Mouse (Mus musculus) frontal cortex, adult 2 months (tissue): Measurements from ENCODE around the gene Cfap74. TPM values are rescaled to one million over a fixed set of nuclear protein-coding genes. Genes with fewer than 3 reads are reported as not detected.
"Not testable (repeated sequence)": the region's sequence is repeated elsewhere in the genome, so short reads cannot be mapped to it uniquely, and the experiment has no call there.

Source experiments
- DNase-seq, 2 experiments: peaks; one replicate each; pipeline ENCODE4 v3.0.0; 2022; ENCODE audit warnings: low spot score in 1 of 2; ENCODE audit errors: extremely low spot score in 1 of 2
- polyA plus RNA-seq: library from polyadenylated mRNA; depleted of rRNA; stranded (reverse); fragments of >200 nt; gene quantifications from 2 replicates; pipeline ENCODE4 v1.2.3, GENCODE M21; 2012

Cfap74 gene
- polyA plus RNA-seq, 1 experiment: 20.5 TPM

- DNase-seq: no peak
Measured at GRCm38 (mm10) chr4:155402489-155402888, 6.5 kb upstream of the Cfap74 start.

- DNase-seq: no peak
Measured at GRCm38 (mm10) chr4:155408695-155409057, 314 bp upstream of the Cfap74 start.

- DNase-seq: no peak
Measured at GRCm38 (mm10) chr4:155412124-155412523, 3.1 kb downstream of the Cfap74 start.

- no peak for DNase-seq
Measured at GRCm38 (mm10) chr4:155413641-155414335, 4.8 kb downstream of the Cfap74 start.

GRCm38 (mm10) chr4:155414656-155415235 lies 5.8 kb downstream of the Cfap74 start:
- no peak for DNase-seq

- DNase-seq: no peak
Measured at GRCm38 (mm10) chr4:155420137-155420536, 11.1 kb downstream of the Cfap74 start.

- DNase-seq: not testable (repeated sequence)
Measured at GRCm38 (mm10) chr4:155421412-155422370, 12.7 kb downstream of the Cfap74 start.

- no peak for DNase-seq
Measured at GRCm38 (mm10) chr4:155423988-155424387, 15.0 kb downstream of the Cfap74 start.

GRCm38 (mm10) chr4:155426272-155426671 lies 17.3 kb downstream of the Cfap74 start:
- no peak for DNase-seq

- no peak for DNase-seq
Measured at GRCm38 (mm10) chr4:155428442-155428841, 19.5 kb downstream of the Cfap74 start.

GRCm38 (mm10) chr4:155429202-155429601 lies 20.2 kb downstream of the Cfap74 start:
- DNase-seq: no peak

- DNase-seq: peak in 1 of 2 experiments; percentile 16
Measured at GRCm38 (mm10) chr4:155432358-155432757, 23.4 kb downstream of the Cfap74 start.

GRCm38 (mm10) chr4:155433993-155434392 lies 25.0 kb downstream of the Cfap74 start:
- DNase-seq: no peak

GRCm38 (mm10) chr4:155442808-155443207 lies 33.8 kb downstream of the Cfap74 start:
- no peak for DNase-seq

- no peak for DNase-seq
Measured at GRCm38 (mm10) chr4:155451597-155451996, 42.6 kb downstream of the Cfap74 start.

GRCm38 (mm10) chr4:155458575-155458974 lies 49.6 kb downstream of the Cfap74 start:
- DNase-seq: no peak

- no peak for DNase-seq
Measured at GRCm38 (mm10) chr4:155463050-155463449, 54.1 kb downstream of the Cfap74 start.

- DNase-seq: no peak
Measured at GRCm38 (mm10) chr4:155463611-155464010, 54.6 kb downstream of the Cfap74 start.

GRCm38 (mm10) chr4:155464061-155464460 lies 55.1 kb downstream of the Cfap74 start:
- DNase-seq: no peak

GRCm38 (mm10) chr4:155465607-155466006 lies 56.6 kb downstream of the Cfap74 start:
- DNase-seq: no peak

GRCm38 (mm10) chr4:155466080-155466479 lies 57.1 kb downstream of the Cfap74 start:
- no peak for DNase-seq
